Mouse (Mus musculus): ENCODE results near the gene Mgst1. TPM values are rescaled to one million over a fixed set of nuclear protein-coding genes. Genes with fewer than 3 reads are reported as not detected.

Gene Mgst1
- 100 to 1,000 TPM; 239 to 374 TPM for total RNA-seq (2023)

DNA sequence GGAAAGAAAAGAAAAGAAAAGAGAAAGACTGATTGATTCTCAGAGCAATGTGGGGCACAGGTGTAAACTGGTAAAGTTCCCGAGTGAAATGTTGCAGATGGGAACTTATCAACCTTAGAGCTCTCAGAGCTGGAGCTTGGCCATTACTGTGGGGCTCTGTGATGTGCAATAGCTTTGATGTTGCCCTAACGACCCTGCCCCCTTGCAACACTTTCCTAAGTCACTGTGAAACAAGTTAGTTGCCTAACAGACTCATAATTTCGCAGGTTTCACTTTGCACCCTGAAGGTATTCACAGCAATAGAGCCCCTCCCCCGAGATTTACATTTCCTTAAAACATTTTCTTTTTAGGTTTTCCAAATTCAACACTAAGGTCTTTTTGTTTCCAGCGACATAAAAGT is at the start of gene Mgst1:
TSS of gene Mgst1 (plus strand) at position 387 of the 400 bp plus-strand sequence.

Other genes starting within 250 kb of the Mgst1 start
- gene Slc15a5, start 60.4 kb upstream of the Mgst1 start, total RNA-seq (2023), result not detected

All from monocyte, adult 59 days (primary cell).